Mouse (Mus musculus) bone marrow, adult 2 months (tissue): ENCODE measurements around the gene Mical2. TPM values are rescaled to one million over a fixed set of nuclear protein-coding genes. Genes with fewer than 3 reads are reported as not detected.

Experiments
- H3K27ac ChIP-seq: fragments of 200-500 bp; 2 replicates; pipeline ENCODE4 v1.5.1; 2012; ENCODE audit warnings: low read depth, mild to moderate bottlenecking, control low read depth, inconsistent platforms, low read length; ENCODE audit not compliant: control insufficient read depth, poor library complexity, insufficient read depth
- H3K4me1 ChIP-seq: fragments of 200-500 bp; 2 replicates; pipeline ENCODE4 v1.6.1; 2011; ENCODE audit warnings: low read length; ENCODE audit not compliant: control insufficient read depth, insufficient read depth
- H3K4me3 ChIP-seq: fragments of 200-500 bp; replicated peaks from 2 replicates; pipeline ENCODE3; 2011; ENCODE audit warnings: mild to moderate bottlenecking, low read depth, low read length, control low read depth; ENCODE audit not compliant: control insufficient read depth
- CTCF ChIP-seq: fragments of 200-500 bp; IDR thresholded peaks from 2 replicates; pipeline ENCODE4 v1.5.1; 2011; ENCODE audit warnings: low read length, control low read depth; ENCODE audit not compliant: control insufficient read depth, insufficient read depth
- POLR2A ChIP-seq: fragments of 200-500 bp; IDR thresholded peaks from 2 replicates; pipeline ENCODE4 v1.6.1; 2011; ENCODE audit warnings: low read depth, mild to moderate bottlenecking, control low read depth, low read length, borderline replicate concordance; ENCODE audit not compliant: control insufficient read depth
- WGBS: fragments of 180-500 bp; shearing (Covaris S2); methylation state at CpG from one replicate; pipeline ENCODE4 v1.1.7; 2018; 5-methylcytosine and 5-hydroxymethylcytosine counted together
- polyA plus RNA-seq: library from polyadenylated mRNA; stranded (reverse); fragments of >200 nt; gene quantifications from 2 replicates; pipeline ENCODE4 v1.2.4, GENCODE M21; 2011; ENCODE audit warnings: low replicate concordance; ENCODE audit not compliant: missing spikeins, insufficient read depth, insufficient read length

Mical2 gene
- polyA plus RNA-seq, 1 experiment: 2.3 TPM

GRCm38 (mm10) chr7:112390937-112391605 is 165.4 kb downstream of the Mical2 start:
- no peak for TF ChIP-seq CTCF
- no peak for TF ChIP-seq POLR2A
- Histone ChIP-seq H3K4me1 (no peaks in the 10 kb centered on the region), H3K27ac (no peak overlapping the region), H3K4me3 (no peak overlapping the region)
- 48% methylated on average over 6 of the region's 6 CpGs for WGBS

- 79% methylated on average over 3 of the region's 3 CpGs for WGBS
- H3K4me1 ChIP-seq: no peaks in the 10 kb centered on the region
- H3K4me3 ChIP-seq: no peak overlapping the region
- H3K27ac ChIP-seq: no peak overlapping the region
- TF ChIP-seq CTCF (no peak), POLR2A (no peak)
Observed at GRCm38 (mm10) chr7:112397786-112398185, 172.1 kb downstream of the Mical2 start.

- TF ChIP-seq POLR2A: no peak
- TF ChIP-seq CTCF: no peak
- 78% methylated on average over 7 of the region's 7 CpGs for WGBS
- no peaks in the 10 kb centered on the region for H3K4me1 ChIP-seq
Observed at GRCm38 (mm10) chr7:112399425-112400170, 173.9 kb downstream of the Mical2 start.

GRCm38 (mm10) chr7:112400175-112400574 is 174.5 kb downstream of the Mical2 start:
- peak; percentile 72 for TF ChIP-seq CTCF
- no peak for TF ChIP-seq POLR2A
- Histone ChIP-seq H3K27ac (no peak overlapping the region), H3K4me3 (no peak overlapping the region), H3K4me1 (no peaks in the 10 kb centered on the region)
- WGBS: 37% methylated on average over 6 of the region's 6 CpGs

More at GRCm38 (mm10) chr7:112399425-112400170, 173.9 kb downstream of the Mical2 start:
- Histone ChIP-seq H3K27ac (no peak overlapping the region), H3K4me3 (no peak overlapping the region)

- Histone ChIP-seq H3K4me3 (no peak overlapping the region), H3K4me1 (no peaks in the 10 kb centered on the region), H3K27ac (no peak overlapping the region)
- WGBS: 36% methylated on average over 2 of the region's 2 CpGs
- TF ChIP-seq CTCF: no peak
- no peak for TF ChIP-seq POLR2A
Observed at GRCm38 (mm10) chr7:112405061-112405460, 179.4 kb downstream of the Mical2 start.

- no peak overlapping the region for H3K27ac ChIP-seq
- TF ChIP-seq POLR2A (no peak), CTCF (no peak)
- no peak overlapping the region for H3K4me3 ChIP-seq
- H3K4me1 ChIP-seq: no peaks in the 10 kb centered on the region
- 33% methylated on average over 8 of the region's 8 CpGs for WGBS
Observed at GRCm38 (mm10) chr7:112405578-112405977, 179.9 kb downstream of the Mical2 start.

GRCm38 (mm10) chr7:112407597-112407996 is 181.9 kb downstream of the Mical2 start:
- no peak overlapping the region for H3K4me3 ChIP-seq
- WGBS: 78% methylated on average over 7 of the region's 7 CpGs
- H3K27ac ChIP-seq: no peak overlapping the region
- TF ChIP-seq POLR2A (no peak), CTCF (no peak)
- H3K4me1 ChIP-seq: no peaks in the 10 kb centered on the region

- H3K27ac ChIP-seq: no peak overlapping the region
- H3K4me3 ChIP-seq: no peak overlapping the region
- 52% methylated on average over 3 of the region's 3 CpGs for WGBS
- no peak for TF ChIP-seq CTCF
- no peak for TF ChIP-seq POLR2A
- no peaks in the 10 kb centered on the region for H3K4me1 ChIP-seq
Observed at GRCm38 (mm10) chr7:112409991-112410390, 184.3 kb downstream of the Mical2 start.

- TF ChIP-seq CTCF (no peak), POLR2A (no peak)
- Histone ChIP-seq H3K4me1 (no peaks in the 10 kb centered on the region), H3K4me3 (no peak overlapping the region), H3K27ac (no peak overlapping the region)
- 83% methylated on average over 6 of the region's 6 CpGs for WGBS
Observed at GRCm38 (mm10) chr7:112413286-112413685, 187.6 kb downstream of the Mical2 start.
